Mouse (Mus musculus) limb, embryonic 11.5 days (tissue): ENCODE data around the gene Pmpca. TPM values are rescaled to one million over a fixed set of nuclear protein-coding genes. Genes with fewer than 3 reads are reported as not detected.
A peak's percentile ranks its signal among the peaks of the same experiment; 100 is the strongest.

Experiments used
- ATAC-seq: fragments of 200-750 bp; cut with Nextera tagmentation; 2 replicates; pipeline ENCODE4 v1.8.0; 2017; ENCODE audit warnings: low read depth; ENCODE audit not compliant: insufficient number of reproducible peaks, low FRiP score, low TSS enrichment
- DNase-seq: peaks from one replicate; pipeline ENCODE4 v3.0.0-alpha.2; 2015; ENCODE audit warnings: low spot score
- H3K27ac ChIP-seq: fragments of 300-500 bp; sonication (generic); replicated peaks from 2 replicates; pipeline ENCODE4 v1.5.1; 2014; ENCODE audit warnings: low read depth, mild to moderate bottlenecking, low read length
- H3K27me3 ChIP-seq: fragments of 300-500 bp; sonication (generic); 2 replicates; pipeline ENCODE4 v1.6.1; 2014; ENCODE audit warnings: mild to moderate bottlenecking, low read length, mixed read lengths; ENCODE audit not compliant: control insufficient read depth, insufficient read depth
- H3K36me3 ChIP-seq: fragments of 300-500 bp; sonication (generic); 2 replicates; pipeline ENCODE4 v1.6.1; 2014; ENCODE audit warnings: mild to moderate bottlenecking, low read length, moderate library complexity, mixed read lengths; ENCODE audit not compliant: control insufficient read depth, insufficient read depth
- H3K4me1 ChIP-seq: fragments of 300-500 bp; sonication (generic); 2 replicates; pipeline ENCODE4 v1.6.1; 2014; ENCODE audit warnings: low read length, mixed read lengths; ENCODE audit not compliant: control insufficient read depth, insufficient read depth
- H3K4me2 ChIP-seq: fragments of 300-500 bp; sonication (generic); 2 replicates; pipeline ENCODE4 v1.6.1; 2014; ENCODE audit warnings: low read depth, mild to moderate bottlenecking, moderate library complexity; ENCODE audit not compliant: severe bottlenecking
- H3K4me3 ChIP-seq: fragments of 300-500 bp; sonication (generic); 2 replicates; pipeline ENCODE4 v1.5.1; 2014; ENCODE audit warnings: low read depth, low read length
- H3K9ac ChIP-seq: fragments of 300-500 bp; sonication (generic); 2 replicates; pipeline ENCODE4 v1.6.1; 2014; ENCODE audit warnings: mild to moderate bottlenecking, low read length
- H3K9me3 ChIP-seq: fragments of 300-500 bp; sonication (generic); 2 replicates; pipeline ENCODE4 v1.6.1; 2016; ENCODE audit warnings: low read length; ENCODE audit not compliant: control insufficient read depth
- WGBS: fragments of 180-500 bp; shearing (Covaris S2); extraction: QIAGEN DNeasy Blood & Tissue Kit; methylation state at CpG from one replicate; pipeline ENCODE4 v1.1.7; 2014; 5-methylcytosine and 5-hydroxymethylcytosine counted together
- polyA plus RNA-seq: library from polyadenylated mRNA; unstranded; fragments of >200 nt; fragmentation: Nextera tagmentation; extraction: Ambion mirVana; gene quantifications from 2 replicates; pipeline ENCODE4 v1.2.1, GENCODE M21; 2014

The Pmpca gene
- polyA plus RNA-seq, 1 experiment from 2014 or later: 99.8 TPM

GRCm38 (mm10) chr2:26353066-26353980, 35.8 kb upstream of the Pmpca start:
- peak overlapping the region; percentile 96 for H3K4me2 ChIP-seq
- no peak overlapping the region for H3K4me3 ChIP-seq
- no peak for ATAC-seq
- H3K9ac ChIP-seq: no peak overlapping the region
- H3K27me3 ChIP-seq: no peaks in the 10 kb centered on the region
- H3K9me3 ChIP-seq: no peaks in the 10 kb centered on the region
- H3K27ac ChIP-seq: no peak overlapping the region
- DNase-seq: no peak
- 89% methylated on average over 11 of the region's 11 CpGs for WGBS
- peaks cover 7% of the 10 kb centered on the region; the same call in 1 of the 2 replicates for H3K4me1 ChIP-seq
- H3K36me3 ChIP-seq: peaks cover 13% of the 10 kb centered on the region

GRCm38 (mm10) chr2:26354401-26354800, 34.7 kb upstream of the Pmpca start:
- no peak overlapping the region for H3K27ac ChIP-seq
- ATAC-seq: no peak
- peaks cover 5% of the 10 kb centered on the region; the same call in 1 of the 2 replicates for H3K36me3 ChIP-seq
- H3K4me2 ChIP-seq: no peak overlapping the region
- no peaks in the 10 kb centered on the region for H3K27me3 ChIP-seq
- DNase-seq: no peak
- no peaks in the 10 kb centered on the region for H3K9me3 ChIP-seq
- no peak overlapping the region for H3K9ac ChIP-seq
- no peak overlapping the region; the same call in 1 of the 2 replicates for H3K4me3 ChIP-seq
- 92% methylated on average over 4 of the region's 4 CpGs for WGBS
- H3K4me1 ChIP-seq: peaks cover 7% of the 10 kb centered on the region; the same call in 1 of the 2 replicates

DNA sequence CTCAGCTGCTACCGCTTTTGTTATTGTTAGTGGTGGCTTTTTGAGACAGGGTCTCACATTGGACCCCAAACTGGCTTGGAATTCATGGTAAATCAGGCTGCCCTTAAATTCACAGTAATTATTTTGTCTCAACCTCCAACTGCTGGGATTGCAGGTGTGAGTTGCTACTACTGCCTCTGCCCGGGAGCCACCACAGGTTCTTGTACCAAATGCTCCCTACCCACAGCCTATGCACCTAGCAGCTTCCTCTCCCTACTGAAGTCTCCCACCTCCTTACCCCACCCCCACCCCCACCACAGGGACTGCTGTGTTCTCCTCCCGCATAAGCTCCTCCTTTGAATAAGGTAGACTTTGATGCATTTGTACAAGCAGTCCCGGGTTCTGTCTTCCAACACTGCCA, 32.9 kb upstream of the Pmpca start:
- H3K27me3 ChIP-seq: no peaks in the 10 kb centered on the region
- no peak overlapping the region for H3K4me3 ChIP-seq
- H3K4me1 ChIP-seq: peaks cover 5% of the 10 kb centered on the region; the same call in 1 of the 2 replicates
- H3K36me3 ChIP-seq: no peaks in the 10 kb centered on the region; the same call in 1 of the 2 replicates
- ATAC-seq (no peak), DNase-seq (no peak)
- H3K4me2 ChIP-seq: no peak overlapping the region
- no peak overlapping the region for H3K9ac ChIP-seq
- WGBS: 73% methylated on average over 4 of the region's 4 CpGs
- no peaks in the 10 kb centered on the region for H3K9me3 ChIP-seq
- no peak overlapping the region for H3K27ac ChIP-seq

GRCm38 (mm10) chr2:26356678-26357077, 32.5 kb upstream of the Pmpca start:
- no peaks in the 10 kb centered on the region for H3K9me3 ChIP-seq
- 82% methylated on average over 7 of the region's 7 CpGs for WGBS
- H3K4me2 ChIP-seq: no peak overlapping the region
- no peaks in the 10 kb centered on the region for H3K27me3 ChIP-seq
- no peak overlapping the region for H3K4me3 ChIP-seq
- ATAC-seq: no peak
- no peak for DNase-seq
- H3K9ac ChIP-seq: no peak overlapping the region
- H3K27ac ChIP-seq: no peak overlapping the region
- H3K36me3 ChIP-seq: no peaks in the 10 kb centered on the region; the same call in 1 of the 2 replicates
- H3K4me1 ChIP-seq: peaks cover 5% of the 10 kb centered on the region; the same call in 1 of the 2 replicates

DNA sequence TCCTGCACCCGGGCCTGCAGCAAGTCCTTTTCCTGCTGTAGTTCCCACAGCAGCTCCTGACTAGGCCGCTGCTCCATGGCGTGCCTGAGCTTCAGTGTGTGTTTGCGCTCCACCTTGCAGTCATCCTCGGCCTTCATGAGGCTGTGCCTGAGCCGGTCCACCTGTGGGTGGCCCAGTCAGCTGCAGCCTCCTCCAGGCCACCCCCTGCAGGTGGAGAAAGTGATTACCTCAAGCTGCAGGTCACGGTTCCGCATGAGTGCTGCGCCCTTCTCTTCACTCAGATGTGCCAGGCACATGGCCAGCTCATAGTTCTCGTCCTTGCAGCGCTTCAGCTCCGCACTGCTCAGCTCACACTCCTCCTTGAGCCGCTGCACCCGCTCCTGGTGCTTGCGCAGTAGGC, 31.7 kb upstream of the Pmpca start:
- Histone ChIP-seq H3K4me2 (no peak overlapping the region), H3K9me3 (no peaks in the 10 kb centered on the region), H3K27me3 (no peaks in the 10 kb centered on the region), H3K36me3 (no peaks in the 10 kb centered on the region; the same call in none of the 2 replicates), H3K9ac (0 out of 2 replicates have a peak overlapping the region, but pooled peaks have one; percentile 12), H3K27ac (no peak overlapping the region), H3K4me1 (peaks cover 3% of the 10 kb centered on the region; the same call in 1 of the 2 replicates), H3K4me3 (no peak overlapping the region)
- no peak for ATAC-seq
- DNase-seq: no peak
- WGBS: 58% methylated on average over 15 of the region's 15 CpGs

GRCm38 (mm10) chr2:26358667-26359320, 30.3 kb upstream of the Pmpca start:
- 92% methylated on average over 13 of the region's 13 CpGs for WGBS
- no peak for ATAC-seq

GRCm38 (mm10) chr2:26359983-26360382, 29.2 kb upstream of the Pmpca start:
- H3K4me1 ChIP-seq: no peaks in the 10 kb centered on the region
- peaks cover 13% of the 10 kb centered on the region for H3K36me3 ChIP-seq
- H3K4me2 ChIP-seq: no peak overlapping the region
- no peak for ATAC-seq
- no peak for DNase-seq
- H3K4me3 ChIP-seq: no peak overlapping the region
- H3K27ac ChIP-seq: 0 out of 2 replicates have a peak overlapping the region, but pooled peaks have one; percentile 4
- no peaks in the 10 kb centered on the region for H3K9me3 ChIP-seq
- H3K27me3 ChIP-seq: no peaks in the 10 kb centered on the region
- 88% methylated on average over 6 of the region's 6 CpGs for WGBS
- no peak overlapping the region for H3K9ac ChIP-seq

More at GRCm38 (mm10) chr2:26358667-26359320, 30.3 kb upstream of the Pmpca start:
- Histone ChIP-seq H3K4me2 (no peak overlapping the region), H3K9ac (no peak overlapping the region), H3K4me1 (no peaks in the 10 kb centered on the region), H3K27ac (no peak overlapping the region), H3K27me3 (no peaks in the 10 kb centered on the region), H3K4me3 (no peak overlapping the region), H3K9me3 (no peaks in the 10 kb centered on the region), H3K36me3 (peaks cover 3% of the 10 kb centered on the region)
- DNase-seq: no peak

GRCm38 (mm10) chr2:26360772-26361171, 28.4 kb upstream of the Pmpca start, which contains the start of gene Card9:
Card9 (minus strand) TSS chr2:26360918.
- Histone ChIP-seq H3K9ac (no peak within 1 kb of the TSS), H3K4me3 (no peak within 1 kb of the TSS)

More at GRCm38 (mm10) chr2:26360772-26361171, 28.4 kb upstream of the Pmpca start, which contains the start of gene Card9:
- Histone ChIP-seq H3K27me3 (no peaks in the 10 kb centered on the region), H3K9me3 (no peaks in the 10 kb centered on the region), H3K4me2 (no peak within 1 kb of the TSS), H3K4me1 (no peaks in the 10 kb centered on the region), H3K27ac (0 out of 2 replicates have a peak within 1 kb of the TSS, but pooled peaks have one; percentile 4), H3K36me3 (peaks cover 20% of the 10 kb centered on the region)
- 55% methylated on average over 3 of the region's 3 CpGs for WGBS
- DNase-seq: no peak
- ATAC-seq: no peak
